Mouse (Mus musculus) small intestine, adult 2 months (tissue): ENCODE results near the gene Slc12a8. TPM values are rescaled to one million over a fixed set of nuclear protein-coding genes. Genes with fewer than 3 reads are reported as not detected.

Experiments used
- H3K27ac ChIP-seq: fragments of 200-500 bp; 2 replicates; pipeline ENCODE4 v1.5.1; 2012; ENCODE audit warnings: low read depth, low read length, control low read depth, inconsistent platforms; ENCODE audit not compliant: insufficient read depth
- H3K27me3 ChIP-seq: fragments of 200-500 bp; 2 replicates; pipeline ENCODE4 v1.6.1; 2012; ENCODE audit warnings: mild to moderate bottlenecking, moderate library complexity, low read length, inconsistent platforms; ENCODE audit not compliant: control insufficient read depth, insufficient read depth
- H3K36me3 ChIP-seq: fragments of 200-500 bp; 2 replicates; pipeline ENCODE4 v1.6.1; 2012; ENCODE audit warnings: mild to moderate bottlenecking, low read length, control low read depth, inconsistent platforms; ENCODE audit not compliant: control insufficient read depth, insufficient read depth
- H3K4me1 ChIP-seq: fragments of 200-500 bp; 2 replicates; pipeline ENCODE4 v1.6.1; 2012; ENCODE audit warnings: low read length, inconsistent platforms, mixed read lengths; ENCODE audit not compliant: control insufficient read depth, insufficient read depth, insufficient read length
- H3K4me3 ChIP-seq: fragments of 200-500 bp; 2 replicates; pipeline ENCODE4 v1.5.1; 2012; ENCODE audit warnings: low read depth, mild to moderate bottlenecking, control low read depth, inconsistent platforms, low read length, moderate library complexity
- CTCF ChIP-seq: fragments of 200-500 bp; IDR thresholded peaks from 2 replicates; pipeline ENCODE4 v1.5.1; 2012; ENCODE audit warnings: low read depth, mild to moderate bottlenecking, control low read depth, inconsistent platforms, low read length, moderate library complexity, mixed read lengths; ENCODE audit not compliant: insufficient replicate concordance, insufficient read length; ENCODE audit errors: extremely low read depth
- POLR2A ChIP-seq: fragments of 200-500 bp; IDR thresholded peaks from 2 replicates; pipeline ENCODE4 v1.6.1; 2012; ENCODE audit warnings: low read depth, mild to moderate bottlenecking, control low read depth, inconsistent platforms, low read length, moderate library complexity
- WGBS: fragments of 180-500 bp; shearing (Covaris S2); methylation state at CpG from one replicate; pipeline ENCODE4 v1.1.7; 2018; 5-methylcytosine and 5-hydroxymethylcytosine counted together
- polyA plus RNA-seq: library from polyadenylated mRNA; depleted of rRNA; stranded (reverse); fragments of >200 nt; gene quantifications from 2 replicates; pipeline ENCODE4 v1.2.3, GENCODE M21; 2012

Slc12a8 gene
- polyA plus RNA-seq, 1 experiment: 46.7 TPM

DNA sequence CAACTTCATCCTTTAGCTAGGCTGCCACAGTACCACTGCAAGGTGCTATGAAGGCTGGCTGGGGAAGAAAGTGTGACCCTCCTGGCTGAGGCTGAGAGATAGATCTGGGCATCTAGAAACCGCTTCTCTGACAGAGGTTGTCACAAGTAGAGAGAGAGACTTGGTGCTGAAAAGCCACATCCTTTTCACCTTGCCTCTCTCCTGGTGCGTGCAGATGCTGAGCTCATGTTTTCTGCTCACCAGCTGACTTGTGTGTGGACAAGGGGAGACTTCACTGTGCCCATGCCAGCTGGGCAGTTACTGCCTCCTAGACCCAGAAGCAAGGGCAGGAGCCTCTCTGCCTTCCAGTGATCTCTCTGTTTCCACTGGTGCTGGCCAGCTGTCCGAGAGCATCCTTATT is 170.6 kb downstream of the Slc12a8 start:
- Histone ChIP-seq H3K27ac (peak overlapping the region; percentile 20; the same call in 1 of the 2 replicates), H3K4me1 (peaks cover 4% of the 10 kb centered on the region; the same call in 1 of the 2 replicates), H3K27me3 (no peaks in the 10 kb centered on the region; the same call in 1 of the 2 replicates), H3K4me3 (peak overlapping the region; percentile 24; the same call in 1 of the 2 replicates), H3K36me3 (no peaks in the 10 kb centered on the region)
- no peak for TF ChIP-seq POLR2A
- TF ChIP-seq CTCF: no peak
- whole genome bisulfite sequencing: 71% methylated on average over 3 of the region's 3 CpGs

DNA sequence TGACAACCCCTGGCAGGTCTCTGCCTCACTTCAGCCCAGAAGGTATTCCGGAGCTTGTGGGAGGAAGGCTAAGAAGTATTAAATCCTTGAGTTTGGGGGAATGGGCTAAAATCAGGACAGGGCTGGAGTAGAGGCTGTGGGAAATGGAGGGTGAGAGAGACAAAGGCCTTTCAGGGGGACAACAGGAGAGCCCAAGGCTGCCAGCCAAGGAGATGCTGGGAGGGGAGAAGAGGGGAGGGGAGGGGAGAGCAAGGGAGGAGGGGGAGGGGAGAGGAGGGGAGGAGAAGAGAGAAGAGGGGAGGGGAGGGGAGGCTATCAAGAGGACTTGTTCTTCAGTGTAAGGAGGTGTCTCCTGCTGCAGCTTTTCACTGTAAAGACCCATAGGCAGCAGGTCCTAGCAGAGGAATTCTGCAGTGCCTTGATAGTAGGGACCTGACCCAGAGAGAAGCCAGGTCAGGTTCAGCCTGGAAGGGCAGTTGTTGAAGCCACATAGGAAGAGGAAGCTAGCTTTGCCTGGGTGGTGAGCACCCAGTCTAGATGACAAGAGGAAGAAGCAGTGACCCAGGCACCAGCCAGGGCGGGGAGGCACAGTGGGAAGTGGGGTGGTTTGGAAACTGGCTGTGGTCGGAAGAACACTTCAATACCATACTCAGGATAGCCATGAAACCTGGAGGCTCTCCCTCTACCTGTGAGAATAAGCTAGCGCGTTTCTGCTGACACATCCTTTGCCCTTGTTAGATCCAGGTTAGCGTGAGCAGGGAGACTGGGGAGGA is 174.0 kb downstream of the Slc12a8 start:
- Histone ChIP-seq H3K4me1 (peaks cover 4% of the 10 kb centered on the region; the same call in 1 of the 2 replicates), H3K27ac (no peak overlapping the region), H3K27me3 (no peaks in the 10 kb centered on the region), H3K36me3 (no peaks in the 10 kb centered on the region), H3K4me3 (no peak overlapping the region)
- no peak for TF ChIP-seq CTCF
- no peak for TF ChIP-seq POLR2A
- WGBS: 72% methylated on average over 6 of the region's 6 CpGs

DNA sequence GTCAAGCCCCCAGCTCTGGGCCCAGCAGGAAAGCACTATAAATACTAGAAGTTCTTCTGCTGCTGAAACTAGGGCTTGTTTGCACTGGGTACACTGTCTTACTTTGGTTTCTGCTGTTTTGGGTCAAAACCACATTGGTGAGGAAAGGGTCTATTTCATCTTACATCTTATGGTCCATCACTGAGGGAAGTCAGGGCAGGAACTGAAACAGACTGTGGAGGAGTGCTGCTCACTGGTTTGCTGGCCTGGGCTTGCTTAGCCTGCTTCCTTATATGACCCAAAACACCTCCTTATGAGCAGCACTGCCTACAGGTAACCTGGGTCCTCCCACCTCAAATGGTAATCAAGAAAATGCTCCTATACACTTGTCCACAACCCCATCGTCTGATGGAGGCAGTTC is 176.4 kb downstream of the Slc12a8 start:
- Histone ChIP-seq H3K27ac (no peak overlapping the region), H3K4me1 (peaks cover 4% of the 10 kb centered on the region), H3K4me3 (no peak overlapping the region), H3K36me3 (no peaks in the 10 kb centered on the region), H3K27me3 (no peaks in the 10 kb centered on the region)
- WGBS: 85% methylated on average over 1 of the region's 1 CpGs
- no peak for TF ChIP-seq CTCF
- no peak for TF ChIP-seq POLR2A

DNA sequence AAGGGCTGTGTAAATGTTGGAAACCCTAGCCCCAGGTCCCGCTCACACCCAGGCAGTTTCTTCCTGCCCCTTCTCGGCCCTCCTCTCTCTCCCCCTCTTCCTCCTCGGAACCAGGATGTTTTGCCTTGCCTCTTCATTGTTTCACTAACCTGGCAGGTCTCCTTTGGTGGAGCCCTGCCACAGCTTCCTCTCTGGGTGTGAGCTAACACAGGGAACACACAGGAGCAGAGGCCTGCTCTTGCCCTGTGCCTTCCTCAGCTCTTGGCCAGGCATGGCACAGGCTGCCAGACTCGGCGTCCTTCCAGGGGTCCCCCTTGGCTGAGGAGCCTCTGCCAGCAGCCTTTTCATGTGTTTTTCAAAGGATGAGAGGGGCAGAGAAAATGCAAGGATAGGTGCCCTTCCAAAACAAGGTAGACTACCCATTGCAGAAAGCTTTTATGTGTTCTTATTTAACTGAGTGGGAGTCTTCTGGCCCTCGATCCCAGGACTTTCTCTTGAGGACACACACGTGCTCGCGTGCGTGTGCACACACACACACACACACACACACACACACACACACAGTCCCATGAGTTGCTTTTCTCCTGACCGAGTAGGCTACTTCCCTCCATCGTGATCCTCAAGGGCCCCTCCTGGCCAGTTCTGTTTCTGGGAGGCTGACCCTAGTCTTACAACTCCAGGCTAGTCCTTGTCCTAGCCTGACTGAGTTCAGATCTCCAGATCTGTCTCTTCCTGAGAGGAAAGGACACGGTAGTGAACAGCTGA is 179.9 kb downstream of the Slc12a8 start:
- Histone ChIP-seq H3K27me3 (no peaks in the 10 kb centered on the region), H3K27ac (peak overlapping the region; percentile 59), H3K4me3 (no peak overlapping the region), H3K36me3 (no peaks in the 10 kb centered on the region), H3K4me1 (no peaks in the 10 kb centered on the region; the same call in none of the 2 replicates)
- WGBS: 79% methylated on average over 13 of the region's 13 CpGs
- no peak; the same call in 1 of the 2 replicates for TF ChIP-seq POLR2A
- TF ChIP-seq CTCF: no peak

DNA sequence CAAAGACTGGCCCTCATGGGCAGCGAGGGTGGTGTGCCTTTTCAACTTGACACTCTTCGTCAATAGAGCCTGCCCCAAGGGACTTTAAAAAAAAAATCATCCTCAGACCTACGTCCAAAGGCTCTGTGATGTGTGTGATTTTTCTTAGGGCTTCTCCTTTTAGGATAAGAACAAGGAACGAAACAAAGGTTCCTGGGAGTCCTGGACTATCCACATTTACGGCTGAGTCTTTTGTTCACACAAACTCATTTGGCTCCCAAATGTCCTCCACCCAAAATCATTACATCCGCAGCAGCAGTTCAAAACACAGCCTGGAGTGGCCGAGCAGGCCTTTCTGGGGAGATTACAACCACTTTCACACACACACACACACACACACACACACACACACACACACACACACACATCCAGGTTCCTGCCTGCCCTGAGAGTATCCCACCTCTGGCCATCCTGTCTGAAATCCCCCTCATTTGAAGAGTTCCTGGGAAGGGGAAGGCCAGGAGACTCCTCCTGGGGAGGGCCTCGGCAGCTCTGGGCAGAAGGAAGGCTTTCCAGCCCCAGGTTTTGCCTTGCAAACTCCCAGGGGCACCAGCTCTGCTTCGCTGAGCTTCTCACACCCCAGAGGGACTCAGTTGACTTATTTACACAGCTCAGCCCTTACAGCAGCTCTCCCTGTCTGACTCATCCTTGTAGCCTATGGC is 180.6 kb downstream of the Slc12a8 start:
- no peaks in the 10 kb centered on the region for H3K36me3 ChIP-seq
- WGBS: 71% methylated on average over 9 of the region's 9 CpGs
- peak overlapping the region; percentile 59 for H3K27ac ChIP-seq
- no peaks in the 10 kb centered on the region for H3K27me3 ChIP-seq
- no peaks in the 10 kb centered on the region; the same call in none of the 2 replicates for H3K4me1 ChIP-seq
- no peak overlapping the region for H3K4me3 ChIP-seq
- TF ChIP-seq POLR2A (no peak), CTCF (no peak)

DNA sequence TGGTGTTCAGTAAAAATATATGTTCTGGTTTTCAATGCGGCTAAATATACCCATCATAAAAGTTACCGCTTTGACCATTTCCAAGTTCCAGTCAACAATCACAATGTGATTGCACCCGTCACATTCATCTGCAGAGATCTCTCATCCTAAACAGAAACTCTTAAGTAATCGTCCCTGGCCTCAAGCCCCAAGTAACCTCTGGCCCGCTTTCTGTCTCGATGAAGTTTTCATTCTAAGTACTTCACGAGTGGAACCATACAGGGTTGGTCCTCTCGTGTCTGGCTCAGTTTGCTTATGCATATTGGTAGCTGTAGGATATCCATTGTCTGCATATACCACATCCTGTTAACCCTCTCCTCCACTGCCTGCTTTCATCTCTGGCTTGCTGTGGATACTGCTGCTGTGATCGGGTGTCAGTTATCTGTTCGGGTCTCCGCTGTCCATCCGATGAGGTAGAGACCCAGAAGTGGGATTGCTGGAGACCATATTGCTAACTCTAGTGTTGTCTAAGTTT is 181.2 kb downstream of the Slc12a8 start:
- 51% methylated on average over 12 of the region's 12 CpGs for WGBS
- H3K27me3 ChIP-seq: no peaks in the 10 kb centered on the region
- TF ChIP-seq POLR2A: no peak
- TF ChIP-seq CTCF: no peak
- H3K4me1 ChIP-seq: no peaks in the 10 kb centered on the region; the same call in none of the 2 replicates
- no peaks in the 10 kb centered on the region for H3K36me3 ChIP-seq
- peak overlapping the region; percentile 32 for H3K27ac ChIP-seq
- no peak overlapping the region for H3K4me3 ChIP-seq

DNA sequence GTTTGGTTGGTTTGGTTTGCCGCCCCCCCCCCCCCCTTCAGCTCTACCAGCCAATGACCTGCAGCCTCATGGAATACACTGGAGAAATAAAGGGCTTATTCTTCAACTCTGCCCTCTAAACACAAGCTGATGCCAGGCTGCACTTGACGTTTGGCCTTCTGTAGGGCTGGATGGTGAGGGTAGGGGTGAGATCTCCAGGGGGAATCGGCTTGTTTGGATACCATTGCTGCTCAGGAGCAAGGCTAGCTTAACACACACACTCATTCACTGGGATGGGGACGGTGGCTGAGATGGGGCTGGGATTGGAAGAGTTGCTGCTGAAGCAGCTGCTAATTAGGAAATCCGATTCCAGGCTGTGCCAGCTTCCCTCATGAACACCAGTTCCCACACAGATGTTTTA is 183.5 kb downstream of the Slc12a8 start:
- no peak for TF ChIP-seq POLR2A
- Histone ChIP-seq H3K4me3 (no peak overlapping the region), H3K36me3 (no peaks in the 10 kb centered on the region), H3K4me1 (no peaks in the 10 kb centered on the region; the same call in none of the 2 replicates), H3K27me3 (no peaks in the 10 kb centered on the region), H3K27ac (no peak overlapping the region)
- 70% methylated on average over 5 of the region's 5 CpGs for WGBS
